Mouse (Mus musculus) gastrocnemius, postnatal 14 days (tissue): ENCODE measurements around the gene Oprm1. TPM values are rescaled to one million over a fixed set of nuclear protein-coding genes. Genes with fewer than 3 reads are reported as not detected.

Experiments used
- DNase-seq: peaks from one replicate; pipeline ENCODE4 v3.0.0; 2021; ENCODE audit warnings: mixed read lengths
- intact Hi-C: fragments of 180-260 bp; cut with DNase I; formaldehyde crosslinking; loops from one replicate; pipeline ENCODE4 v1.15.1; 2025; ENCODE audit warnings: low total_unique reads
- total RNA-seq, 2 experiments: library from RNA; stranded (reverse); gene quantifications; 2 replicates each; pipeline ENCODE4 v1.2.3; 2021

The Oprm1 gene
- total RNA-seq, 2 experiments from 2014 or later = not detected

GRCm38 (mm10) chr10:6889640-6890245, 131.4 kb downstream of the Oprm1 start:
- no peak for DNase-seq
- intact Hi-C loops = loop anchor here (10.0 kb wide), 1 partner anchor 185 kb away; no protein-coding TSS in a partner anchor

- DNase-seq = no peak
- intact Hi-C loops = no loop called here
Measured at GRCm38 (mm10) chr10:6890348-6891009, 132.2 kb downstream of the Oprm1 start.

GRCm38 (mm10) chr10:6895796-6896195, 137.5 kb downstream of the Oprm1 start:
- no peak for DNase-seq
- intact Hi-C loops = no loop called here

- intact Hi-C loops = no loop called here
- DNase-seq = no peak
Measured at GRCm38 (mm10) chr10:6896659-6897303, 138.5 kb downstream of the Oprm1 start.

GRCm38 (mm10) chr10:6900126-6900525, 141.8 kb downstream of the Oprm1 start:
- DNase-seq = no peak
- intact Hi-C loops = no loop called here

- DNase-seq = no peak
Measured at GRCm38 (mm10) chr10:6901819-6902393, 143.6 kb downstream of the Oprm1 start.

GRCm38 (mm10) chr10:6909763-6910162, 151.5 kb downstream of the Oprm1 start:
- intact Hi-C loops = no loop called here
- no peak for DNase-seq

More at GRCm38 (mm10) chr10:6901819-6902393, 143.6 kb downstream of the Oprm1 start:
- intact Hi-C loops = no loop called here

GRCm38 (mm10) chr10:6915991-6916390, 157.7 kb downstream of the Oprm1 start:
- intact Hi-C loops = no loop called here
- DNase-seq = no peak

- intact Hi-C loops = no loop called here
- DNase-seq = no peak
Measured at GRCm38 (mm10) chr10:6916545-6917257, 158.4 kb downstream of the Oprm1 start.

GRCm38 (mm10) chr10:6926724-6927123, 168.4 kb downstream of the Oprm1 start:
- intact Hi-C loops = no loop called here
- DNase-seq = no peak

GRCm38 (mm10) chr10:6927600-6928223, 169.4 kb downstream of the Oprm1 start:
- intact Hi-C loops = no loop called here
- no peak for DNase-seq

- intact Hi-C loops = no loop called here
- no peak for DNase-seq
Measured at GRCm38 (mm10) chr10:6928905-6929304, 170.6 kb downstream of the Oprm1 start.

GRCm38 (mm10) chr10:6930398-6930797, 172.1 kb downstream of the Oprm1 start:
- intact Hi-C loops = no loop called here

GRCm38 (mm10) chr10:6930889-6931288, 172.6 kb downstream of the Oprm1 start:
- intact Hi-C loops = no loop called here
- no peak for DNase-seq

More at GRCm38 (mm10) chr10:6930398-6930797, 172.1 kb downstream of the Oprm1 start:
- DNase-seq = no peak

- intact Hi-C loops = no loop called here
- DNase-seq = no peak
Measured at GRCm38 (mm10) chr10:6934776-6935175, 176.5 kb downstream of the Oprm1 start.

- intact Hi-C loops = no loop called here
- DNase-seq = no peak
Measured at GRCm38 (mm10) chr10:6936671-6937425, 178.5 kb downstream of the Oprm1 start.

- intact Hi-C loops = no loop called here
- DNase-seq = no peak
Measured at GRCm38 (mm10) chr10:6953115-6953514, 194.8 kb downstream of the Oprm1 start.

- no peak for DNase-seq
- intact Hi-C loops = no loop called here
Measured at GRCm38 (mm10) chr10:6954533-6954932, 196.2 kb downstream of the Oprm1 start.

GRCm38 (mm10) chr10:6956357-6956756, 198.1 kb downstream of the Oprm1 start:
- intact Hi-C loops = no loop called here

More at GRCm38 (mm10) chr10:6956357-6956756, 198.1 kb downstream of the Oprm1 start:
- no peak for DNase-seq
